Mouse (Mus musculus): ENCODE measurements around the gene Slc38a7. TPM values are rescaled to one million over a fixed set of nuclear protein-coding genes. Genes with fewer than 3 reads are reported as not detected.
A peak's percentile ranks its signal among the peaks of the same experiment; 100 is the strongest.
"Not testable (repeated sequence)": the region's sequence is repeated elsewhere in the genome, so short reads cannot be mapped to it uniquely, and the experiment has no call there.

Slc38a7 gene
- total RNA-seq (2017): 5.0 to 16.9 TPM (median 5.9 TPM) in 3 replicates

- peak; percentile 95 for ATAC-seq (replicated peaks; ENCODE audit: insufficient number of reproducible peaks, low FRiP score, low TSS enrichment, poor library complexity, severe bottlenecking)
Observed at GRCm38 (mm10) chr8:95853102-95853843, at the start of gene Slc38a7. Gene Slc38a7, minus strand, starts transcription at chr8:95853539.

GRCm38 (mm10) chr8:95901864-95902263 lies 48.5 kb upstream of the Slc38a7 start:
- ATAC-seq (replicated peaks; ENCODE audit: insufficient number of reproducible peaks, low FRiP score, low TSS enrichment, poor library complexity, severe bottlenecking): peak; percentile 87

GRCm38 (mm10) chr8:95893701-95894100 lies 40.4 kb upstream of the Slc38a7 start:
- ATAC-seq (replicated peaks; ENCODE audit: insufficient number of reproducible peaks, low FRiP score, low TSS enrichment, poor library complexity, severe bottlenecking): no peak

- peak; percentile 95 for ATAC-seq (replicated peaks; ENCODE audit: insufficient number of reproducible peaks, low FRiP score, low TSS enrichment, poor library complexity, severe bottlenecking)
Observed at GRCm38 (mm10) chr8:95888285-95889136, 35.2 kb upstream of the Slc38a7 start, which contains the start of gene Got2. Gene Got2, minus strand, starts transcription at chr8:95888547.

GRCm38 (mm10) chr8:95887578-95888284 lies 34.4 kb upstream of the Slc38a7 start:
- peak; percentile 57 for ATAC-seq (replicated peaks; ENCODE audit: insufficient number of reproducible peaks, low FRiP score, low TSS enrichment, poor library complexity, severe bottlenecking)

GRCm38 (mm10) chr8:95886647-95887577 lies 33.6 kb upstream of the Slc38a7 start:
- ATAC-seq (replicated peaks; ENCODE audit: insufficient number of reproducible peaks, low FRiP score, low TSS enrichment, poor library complexity, severe bottlenecking): peak; percentile 67

GRCm38 (mm10) chr8:95885966-95886365 lies 32.6 kb upstream of the Slc38a7 start:
- ATAC-seq (replicated peaks; ENCODE audit: insufficient number of reproducible peaks, low FRiP score, low TSS enrichment, poor library complexity, severe bottlenecking): no peak

- no peak for ATAC-seq (replicated peaks; ENCODE audit: insufficient number of reproducible peaks, low FRiP score, low TSS enrichment, poor library complexity, severe bottlenecking)
Observed at GRCm38 (mm10) chr8:95885271-95885841, 32.0 kb upstream of the Slc38a7 start.

- ATAC-seq (replicated peaks; ENCODE audit: insufficient number of reproducible peaks, low FRiP score, low TSS enrichment, poor library complexity, severe bottlenecking): no peak
Observed at GRCm38 (mm10) chr8:95884491-95884890, 31.2 kb upstream of the Slc38a7 start.

GRCm38 (mm10) chr8:95882191-95882590 lies 28.9 kb upstream of the Slc38a7 start:
- ATAC-seq (replicated peaks; ENCODE audit: insufficient number of reproducible peaks, low FRiP score, low TSS enrichment, poor library complexity, severe bottlenecking): no peak

- ATAC-seq (replicated peaks; ENCODE audit: insufficient number of reproducible peaks, low FRiP score, low TSS enrichment, poor library complexity, severe bottlenecking): no peak
Observed at GRCm38 (mm10) chr8:95881576-95881975, 28.2 kb upstream of the Slc38a7 start.

- no peak for ATAC-seq (replicated peaks; ENCODE audit: insufficient number of reproducible peaks, low FRiP score, low TSS enrichment, poor library complexity, severe bottlenecking)
Observed at GRCm38 (mm10) chr8:95879823-95880222, 26.5 kb upstream of the Slc38a7 start.

- no peak for ATAC-seq (replicated peaks; ENCODE audit: insufficient number of reproducible peaks, low FRiP score, low TSS enrichment, poor library complexity, severe bottlenecking)
Observed at GRCm38 (mm10) chr8:95878176-95878962, 25.0 kb upstream of the Slc38a7 start.

- ATAC-seq (replicated peaks; ENCODE audit: insufficient number of reproducible peaks, low FRiP score, low TSS enrichment, poor library complexity, severe bottlenecking): no peak
Observed at GRCm38 (mm10) chr8:95875270-95875669, 21.9 kb upstream of the Slc38a7 start.

GRCm38 (mm10) chr8:95871690-95872089 lies 18.4 kb upstream of the Slc38a7 start:
- ATAC-seq (replicated peaks; ENCODE audit: insufficient number of reproducible peaks, low FRiP score, low TSS enrichment, poor library complexity, severe bottlenecking): no peak

- ATAC-seq (replicated peaks; ENCODE audit: insufficient number of reproducible peaks, low FRiP score, low TSS enrichment, poor library complexity, severe bottlenecking): not testable (repeated sequence)
Observed at GRCm38 (mm10) chr8:95864851-95865250, 11.5 kb upstream of the Slc38a7 start.

Data from monocyte, adult 5-6 weeks (primary cell).